Mouse (Mus musculus) cortical plate, adult 2 months (tissue): ENCODE measurements around the gene Sys1. TPM values are rescaled to one million over a fixed set of nuclear protein-coding genes. Genes with fewer than 3 reads are reported as not detected.

Source experiments
- H3K27ac ChIP-seq: fragments of 200-500 bp; 2 replicates; pipeline ENCODE4 v1.5.1; 2012; ENCODE audit warnings: low read length, control low read depth, inconsistent platforms; ENCODE audit not compliant: insufficient read depth
- H3K4me1 ChIP-seq: fragments of 200-500 bp; 2 replicates; pipeline ENCODE4 v1.6.1; 2011; ENCODE audit warnings: low read length; ENCODE audit not compliant: control insufficient read depth, insufficient read depth
- H3K4me3 ChIP-seq: fragments of 200-500 bp; 2 replicates; pipeline ENCODE4 v1.5.1; 2011; ENCODE audit warnings: mild to moderate bottlenecking, low read length, control low read depth; ENCODE audit not compliant: insufficient read depth
- CTCF ChIP-seq: fragments of 200-500 bp; IDR thresholded peaks from 2 replicates; pipeline ENCODE4 v1.5.1; 2011; ENCODE audit warnings: mild to moderate bottlenecking, control low read depth, low read length; ENCODE audit not compliant: insufficient read depth; ENCODE audit errors: extremely low read depth
- POLR2A ChIP-seq: fragments of 200-500 bp; IDR thresholded peaks from 2 replicates; pipeline ENCODE4 v1.6.1; 2011; ENCODE audit warnings: mild to moderate bottlenecking, low read length, control low read depth; ENCODE audit not compliant: insufficient read depth; ENCODE audit errors: extremely low read depth
- polyA plus RNA-seq: library from polyadenylated mRNA; depleted of rRNA; stranded (reverse); fragments of >200 nt; gene quantifications from 2 replicates; pipeline ENCODE4 v1.2.3, GENCODE M21; 2012

The Sys1 gene
- polyA plus RNA-seq, 1 experiment: 64.5 TPM

GRCm38 (mm10) chr2:164510621-164511190 is 53.9 kb downstream of the Sys1 start:
- Histone ChIP-seq H3K4me3 (no peak overlapping the region), H3K27ac (no peak overlapping the region), H3K4me1 (no peaks in the 10 kb centered on the region)
- no peak for TF ChIP-seq POLR2A
- TF ChIP-seq CTCF: no peak

DNA sequence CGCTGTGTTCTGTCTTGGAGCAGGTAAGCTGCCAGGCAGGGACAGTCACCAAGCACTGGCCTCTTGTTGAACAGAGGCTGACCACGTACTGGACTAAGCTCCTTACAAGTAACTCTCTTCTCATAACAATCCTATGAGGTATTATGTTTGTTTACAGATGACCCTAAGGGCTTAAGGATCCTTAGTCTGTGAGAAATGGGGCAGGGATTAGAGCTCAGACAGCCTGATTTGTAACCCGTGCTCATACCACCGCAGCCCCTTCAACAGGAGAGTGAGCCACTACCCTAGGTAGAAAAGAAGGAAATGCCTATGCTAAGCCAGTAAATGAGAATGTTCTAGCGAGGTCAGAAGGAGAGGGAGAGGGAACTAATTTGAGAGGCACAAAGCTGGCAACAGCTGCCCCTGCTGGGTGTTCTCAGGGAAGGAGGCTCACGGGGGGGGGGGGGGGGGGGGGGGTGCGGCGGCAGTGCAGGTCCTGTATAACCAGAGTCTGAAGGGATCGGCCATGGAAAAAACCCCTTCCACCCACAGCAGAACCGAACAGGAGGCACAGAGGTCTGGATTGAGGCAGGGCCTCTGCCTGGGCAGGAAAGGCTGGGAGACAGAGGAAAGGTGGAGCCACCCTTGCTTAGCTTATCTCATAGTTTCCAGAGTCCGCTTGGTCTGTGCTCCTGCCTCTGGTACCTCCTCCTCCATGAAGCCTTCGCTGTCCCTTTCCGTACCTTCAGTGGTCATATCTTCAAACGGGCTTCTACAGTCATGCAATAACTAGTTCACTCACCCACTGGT is 55.6 kb downstream of the Sys1 start:
- H3K27ac ChIP-seq: no peak overlapping the region
- H3K4me1 ChIP-seq: no peaks in the 10 kb centered on the region
- no peak overlapping the region for H3K4me3 ChIP-seq
- no peak for TF ChIP-seq POLR2A

DNA sequence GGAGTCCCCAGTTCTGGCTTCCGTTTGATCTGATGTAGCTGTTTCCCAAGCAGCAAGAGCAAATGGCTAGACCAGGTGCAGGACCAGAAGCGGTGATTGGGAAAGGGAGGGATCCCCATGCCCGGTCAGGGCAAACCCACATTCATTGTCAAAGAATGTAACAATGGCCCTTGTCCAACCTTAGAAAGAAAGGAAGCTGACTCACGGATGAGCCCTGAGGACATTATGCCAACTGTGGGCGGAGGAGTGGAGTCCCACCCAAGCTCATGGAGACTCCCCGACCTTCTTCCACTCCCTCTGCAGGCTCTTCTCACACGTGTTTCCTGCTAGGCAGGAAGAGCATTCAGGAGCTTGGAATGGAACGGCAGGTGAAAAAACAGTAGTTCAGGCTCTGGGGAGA is 56.6 kb downstream of the Sys1 start:
- TF ChIP-seq CTCF: no peak
- TF ChIP-seq POLR2A: no peak
- Histone ChIP-seq H3K27ac (no peak overlapping the region), H3K4me3 (no peak overlapping the region), H3K4me1 (no peaks in the 10 kb centered on the region)

GRCm38 (mm10) chr2:164514916-164515315 is 58.2 kb downstream of the Sys1 start:
- Histone ChIP-seq H3K4me3 (no peak overlapping the region), H3K4me1 (no peaks in the 10 kb centered on the region), H3K27ac (no peak overlapping the region)
- TF ChIP-seq POLR2A: no peak
- no peak for TF ChIP-seq CTCF

DNA sequence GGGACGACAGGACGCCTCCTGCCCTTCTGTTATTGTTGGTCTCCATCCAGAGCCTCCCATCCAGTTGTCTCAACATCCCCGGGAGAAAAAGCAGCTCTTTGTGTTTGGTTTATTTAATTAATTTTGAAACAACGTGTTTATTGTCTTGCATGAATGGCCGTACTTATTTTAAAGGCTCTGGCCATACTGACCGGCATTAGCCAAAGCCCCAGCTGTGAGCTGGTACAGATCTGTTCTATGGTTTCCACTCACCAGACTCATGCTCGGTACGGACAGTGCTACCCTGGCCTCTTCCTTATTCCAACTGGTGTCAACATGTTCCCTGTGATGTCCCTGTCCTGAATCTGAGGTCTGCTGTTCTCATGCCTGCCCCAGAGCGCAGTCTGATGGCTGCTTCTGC is 59.1 kb downstream of the Sys1 start:
- Histone ChIP-seq H3K27ac (no peak overlapping the region), H3K4me3 (no peak overlapping the region), H3K4me1 (no peaks in the 10 kb centered on the region)
- no peak for TF ChIP-seq CTCF
- TF ChIP-seq POLR2A: no peak

- no peak overlapping the region for H3K4me3 ChIP-seq
- TF ChIP-seq CTCF: no peak
- no peak for TF ChIP-seq POLR2A
- H3K27ac ChIP-seq: no peak overlapping the region
- no peaks in the 10 kb centered on the region for H3K4me1 ChIP-seq
These were observed 59.8 kb downstream of the Sys1 start for GRCm38 (mm10) chr2:164516592-164516991.

- Histone ChIP-seq H3K4me1 (no peaks in the 10 kb centered on the region), H3K4me3 (no peak overlapping the region), H3K27ac (no peak overlapping the region)
- TF ChIP-seq CTCF: peak; percentile 61
- TF ChIP-seq POLR2A: no peak
These were observed 60.9 kb downstream of the Sys1 start for GRCm38 (mm10) chr2:164517485-164518221.

GRCm38 (mm10) chr2:164518266-164519170 is 61.8 kb downstream of the Sys1 start:
- H3K4me3 ChIP-seq: no peak overlapping the region
- TF ChIP-seq CTCF (no peak), POLR2A (no peak)
- no peaks in the 10 kb centered on the region for H3K4me1 ChIP-seq
- no peak overlapping the region for H3K27ac ChIP-seq

DNA sequence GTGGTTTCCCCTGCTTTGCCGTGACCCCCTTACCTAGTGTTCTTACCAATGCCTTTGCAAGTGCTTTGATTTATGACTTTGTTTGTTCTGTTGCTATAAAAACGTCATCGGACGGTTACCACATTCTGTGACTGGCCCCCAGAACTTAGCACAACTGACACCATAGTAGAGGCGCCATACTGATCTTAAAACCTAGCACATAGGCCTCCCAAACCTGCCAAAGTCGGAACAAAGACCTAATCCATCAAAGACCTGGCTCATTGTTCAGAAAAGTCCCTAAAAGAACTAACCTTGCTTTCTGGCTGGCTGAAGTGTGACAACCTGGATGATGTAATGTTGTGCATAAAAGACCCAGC is 62.4 kb downstream of the Sys1 start:
- no peak for TF ChIP-seq POLR2A
- no peak for TF ChIP-seq CTCF
- Histone ChIP-seq H3K27ac (no peak overlapping the region), H3K4me3 (no peak overlapping the region), H3K4me1 (no peaks in the 10 kb centered on the region)

- TF ChIP-seq POLR2A (no peak), CTCF (peak; percentile 65)
- Histone ChIP-seq H3K4me1 (no peaks in the 10 kb centered on the region), H3K4me3 (no peak overlapping the region), H3K27ac (no peak overlapping the region)
These were observed 64.0 kb downstream of the Sys1 start for GRCm38 (mm10) chr2:164520782-164521181.
